Mouse (Mus musculus): ENCODE measurements around the gene Grm6.

GRCm38 (mm10) chr11:50841023-50841735 lies 9.3 kb upstream of the Grm6 start, which contains the start of gene Zfp879:
- TF ChIP-seq CTCF (IDR thresholded peaks at IDR 0.05; ENCODE audit: low read depth) (no peak), EP300 (IDR thresholded peaks at IDR 0.05; ENCODE audit: low read depth) (no peak)

Data from heart, postnatal 0 days (tissue).